Mouse (Mus musculus): Measurements from ENCODE around the gene Hic2.
A peak's percentile ranks its signal among the peaks of the same experiment; 100 is the strongest.

Hic2 gene

GRCm38 (mm10) chr16:17275721-17276120 lies 42.3 kb downstream of the Hic2 start, which contains the start of gene Tmem191c:
TSS of gene Tmem191c (plus strand) at chr16:17276077.
- DNase-seq (ENCODE audit: low spot score in 2 of 2): no peak

- DNase-seq (ENCODE audit: low spot score in 2 of 2): peak; percentile 84 to 89
These were observed 43.1 kb downstream of the Hic2 start for GRCm38 (mm10) chr16:17276164-17277151.

GRCm38 (mm10) chr16:17277342-17278211 lies 44.2 kb downstream of the Hic2 start:
- DNase-seq (ENCODE audit: low spot score in 2 of 2): no peak

- no peak for DNase-seq (ENCODE audit: low spot score in 2 of 2)
These were observed 47.1 kb downstream of the Hic2 start for GRCm38 (mm10) chr16:17280471-17280870.

- DNase-seq (ENCODE audit: low spot score in 2 of 2): no peak
These were observed 49.8 kb downstream of the Hic2 start for GRCm38 (mm10) chr16:17283151-17283550.

DNA sequence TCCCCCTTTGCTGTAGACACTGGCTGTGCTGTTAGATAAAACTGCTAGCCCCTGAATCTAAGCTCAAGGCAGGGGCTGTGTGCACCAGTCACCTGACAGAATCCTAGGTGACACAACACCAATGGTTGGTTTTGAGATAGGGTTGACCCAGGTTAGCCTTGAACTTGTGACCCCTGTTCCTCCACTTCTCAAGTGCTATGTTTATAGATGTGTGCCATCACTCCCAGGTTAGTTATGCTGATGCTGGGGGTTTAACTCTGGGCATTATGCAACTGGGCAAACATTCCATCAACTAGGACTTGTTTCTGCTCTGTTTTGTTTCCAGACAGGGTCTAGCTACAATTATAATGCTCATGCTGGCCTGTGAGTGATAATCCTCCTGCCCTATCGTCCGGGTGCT lies 53.7 kb downstream of the Hic2 start:
- no peak for DNase-seq (ENCODE audit: low spot score in 2 of 2)

GRCm38 (mm10) chr16:17291016-17291415 lies 57.6 kb downstream of the Hic2 start:
- no peak for DNase-seq (ENCODE audit: low spot score in 2 of 2)

- DNase-seq (ENCODE audit: low spot score in 2 of 2): peak; percentile 60 to 78
These were observed 59.4 kb downstream of the Hic2 start for GRCm38 (mm10) chr16:17292751-17293150.

DNA sequence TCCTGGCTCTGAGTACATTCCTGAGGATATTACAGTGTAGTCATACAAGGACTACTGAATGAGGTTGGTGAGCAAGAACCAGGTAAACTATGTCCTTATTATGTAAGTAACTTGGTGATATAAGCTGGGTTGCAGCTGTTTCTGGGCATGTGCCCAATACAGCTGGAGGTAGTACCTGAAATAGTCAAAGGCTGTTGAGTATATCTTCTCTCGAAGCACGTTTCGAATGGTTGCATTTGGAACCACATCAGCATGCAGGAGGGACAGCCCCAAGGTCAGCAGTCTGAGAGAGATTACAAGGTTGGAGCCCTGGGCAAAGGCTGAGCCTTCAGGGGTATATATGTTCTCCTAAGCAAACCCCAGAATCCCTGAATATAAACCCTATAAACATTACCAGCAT lies 67.4 kb downstream of the Hic2 start:
- no peak for DNase-seq (ENCODE audit: low spot score in 2 of 2)

- DNase-seq (ENCODE audit: low spot score in 2 of 2): peak in 1 of 2 experiments; percentile 16
These were observed 70.3 kb downstream of the Hic2 start for GRCm38 (mm10) chr16:17303521-17304245.

DNA sequence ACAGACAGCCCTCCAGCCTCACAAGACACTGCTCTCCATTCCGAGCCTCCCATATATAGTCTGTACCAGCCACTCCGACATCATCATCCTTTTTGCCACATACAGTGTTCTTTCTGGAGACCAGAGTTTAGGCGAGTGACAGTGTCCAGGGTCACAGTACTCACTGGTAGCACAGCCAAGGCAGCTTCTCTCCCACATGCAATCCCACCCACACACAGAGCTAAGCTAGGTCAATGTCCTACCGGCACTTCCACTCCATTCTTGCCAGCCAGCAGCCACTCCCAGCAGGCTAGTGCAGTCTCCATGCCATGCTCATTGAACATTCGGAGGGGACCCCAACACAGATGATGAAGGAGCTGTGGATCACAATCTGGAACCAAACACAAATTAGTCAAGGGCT lies 74.1 kb downstream of the Hic2 start:
- no peak for DNase-seq (ENCODE audit: low spot score in 2 of 2)

DNA sequence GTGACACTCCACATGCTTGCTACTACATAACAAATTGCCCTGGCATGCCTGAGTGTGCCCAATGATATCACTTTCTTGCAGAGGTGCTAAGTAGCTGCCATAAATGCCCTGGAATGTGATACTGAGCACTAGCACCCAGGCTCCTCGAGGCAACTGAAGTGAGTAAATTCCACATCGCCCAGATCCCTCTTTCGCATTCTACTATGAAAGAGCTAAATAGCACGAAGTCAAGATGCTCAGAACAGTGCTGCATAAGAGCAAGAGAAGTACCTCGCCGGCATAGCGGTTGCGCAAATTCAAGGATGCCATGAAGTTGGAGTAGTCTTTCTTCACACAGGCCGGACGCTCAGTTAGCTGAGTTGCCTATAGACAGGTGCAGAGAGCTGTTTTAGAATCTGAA lies 75.7 kb downstream of the Hic2 start:
- no peak for DNase-seq (ENCODE audit: low spot score in 2 of 2)

- DNase-seq (ENCODE audit: low spot score in 2 of 2): no peak
These were observed 79.2 kb downstream of the Hic2 start for GRCm38 (mm10) chr16:17312531-17312930.
